Mouse (Mus musculus) spleen, postnatal 14 days (tissue): ENCODE measurements around the gene Kcnb1.
A peak's percentile ranks its signal among the peaks of the same experiment; 100 is the strongest.
"Not testable (repeated sequence)": the region's sequence is repeated elsewhere in the genome, so short reads cannot be mapped to it uniquely, and the experiment has no call there.

Source experiments
- DNase-seq, 2 experiments: peaks; one replicate each; pipeline ENCODE4 v3.0.0; 2021 to 2022; ENCODE audit warnings: low spot score in 2 of 2

Gene Kcnb1

DNA sequence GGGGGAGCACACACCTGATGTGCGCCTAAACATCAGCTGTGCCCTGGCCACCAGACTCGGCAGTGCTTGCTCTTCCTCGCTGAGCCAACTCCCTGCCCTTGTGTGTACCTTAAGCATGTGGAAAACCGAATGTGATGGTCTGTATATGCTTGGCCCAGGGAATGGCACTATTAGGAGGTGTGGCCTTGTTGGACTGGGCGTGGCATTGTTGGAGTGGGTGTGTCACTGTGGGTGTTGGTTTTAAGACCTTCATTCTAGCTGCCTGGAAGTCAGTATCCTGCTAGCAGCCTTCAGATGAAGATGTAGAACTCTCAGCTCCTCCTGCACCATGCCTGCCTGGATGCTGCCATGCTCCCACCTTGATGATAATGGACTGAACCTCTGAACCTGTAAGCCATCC lies 14.7 kb upstream of the Kcnb1 start:
- not testable (repeated sequence) for DNase-seq

DNA sequence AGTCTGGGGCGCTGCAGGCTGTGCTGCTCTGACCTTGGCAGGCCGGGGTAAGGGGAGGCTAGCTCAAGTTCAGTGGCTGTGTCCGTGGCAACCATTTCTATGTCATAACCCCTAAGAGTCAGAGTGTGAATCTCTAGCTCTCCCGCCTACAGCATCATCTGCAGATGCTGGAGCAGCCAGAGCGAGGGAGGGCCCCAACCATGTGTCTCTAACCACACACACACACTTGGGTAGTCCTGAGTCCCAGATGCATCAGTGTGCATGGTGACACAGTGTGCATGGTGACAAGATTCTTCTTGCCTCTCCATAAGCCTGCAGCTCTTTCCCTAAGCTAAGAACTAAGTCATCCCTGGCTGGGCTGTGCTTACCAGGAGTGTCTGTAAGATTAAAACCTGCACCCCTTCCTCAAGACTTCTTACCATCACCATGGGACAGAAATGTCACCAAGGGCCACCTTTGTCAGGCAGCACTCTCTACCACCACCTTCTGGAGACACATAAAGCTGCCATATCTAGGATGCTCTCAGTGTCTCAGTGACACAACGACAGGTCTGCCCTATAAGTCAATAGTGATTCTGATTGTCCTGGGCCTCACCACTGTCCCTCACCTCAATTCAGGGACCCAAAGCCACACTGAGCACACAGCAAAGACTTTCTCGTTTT lies 13.7 kb upstream of the Kcnb1 start:
- no peak for DNase-seq

DNA sequence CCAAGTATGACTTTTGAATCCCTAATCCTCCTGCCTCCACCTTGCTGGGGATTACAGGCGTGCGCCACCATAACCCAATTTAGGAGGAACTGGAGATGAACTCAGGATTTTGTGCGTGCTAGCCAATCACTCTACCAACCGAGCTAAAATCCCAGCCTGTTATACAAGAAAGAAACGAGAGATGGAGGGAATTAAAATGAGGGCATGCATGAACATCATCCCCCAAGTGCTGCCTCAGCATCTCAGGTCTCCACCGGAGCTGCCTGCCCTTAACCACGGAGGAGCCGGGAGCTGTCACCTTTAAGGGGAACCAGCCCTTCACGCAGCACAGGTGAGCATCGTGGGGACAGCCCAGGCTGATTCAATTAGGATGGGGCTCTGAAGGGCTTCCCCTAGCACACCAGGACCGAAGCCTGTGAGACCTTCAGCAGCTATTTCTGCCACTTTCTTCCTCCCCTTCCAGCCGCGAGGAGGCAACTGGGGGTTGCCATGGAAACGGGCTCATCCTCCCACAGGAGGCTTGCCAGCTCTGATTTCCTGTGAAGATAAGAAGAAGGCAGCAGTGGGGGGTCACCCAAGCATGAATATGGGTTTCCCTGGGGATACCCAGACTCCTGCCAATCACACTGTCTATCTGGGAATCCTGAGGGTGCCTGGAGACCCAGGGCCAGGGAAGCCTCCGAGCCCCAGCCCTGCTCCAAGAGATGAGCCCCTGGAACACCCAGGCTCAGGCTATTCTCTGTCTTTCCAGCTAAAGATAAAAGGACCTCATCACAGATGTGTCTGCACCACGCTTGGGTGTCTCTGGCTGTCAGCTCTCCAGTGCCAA lies 11.7 kb upstream of the Kcnb1 start:
- DNase-seq = no peak

DNA sequence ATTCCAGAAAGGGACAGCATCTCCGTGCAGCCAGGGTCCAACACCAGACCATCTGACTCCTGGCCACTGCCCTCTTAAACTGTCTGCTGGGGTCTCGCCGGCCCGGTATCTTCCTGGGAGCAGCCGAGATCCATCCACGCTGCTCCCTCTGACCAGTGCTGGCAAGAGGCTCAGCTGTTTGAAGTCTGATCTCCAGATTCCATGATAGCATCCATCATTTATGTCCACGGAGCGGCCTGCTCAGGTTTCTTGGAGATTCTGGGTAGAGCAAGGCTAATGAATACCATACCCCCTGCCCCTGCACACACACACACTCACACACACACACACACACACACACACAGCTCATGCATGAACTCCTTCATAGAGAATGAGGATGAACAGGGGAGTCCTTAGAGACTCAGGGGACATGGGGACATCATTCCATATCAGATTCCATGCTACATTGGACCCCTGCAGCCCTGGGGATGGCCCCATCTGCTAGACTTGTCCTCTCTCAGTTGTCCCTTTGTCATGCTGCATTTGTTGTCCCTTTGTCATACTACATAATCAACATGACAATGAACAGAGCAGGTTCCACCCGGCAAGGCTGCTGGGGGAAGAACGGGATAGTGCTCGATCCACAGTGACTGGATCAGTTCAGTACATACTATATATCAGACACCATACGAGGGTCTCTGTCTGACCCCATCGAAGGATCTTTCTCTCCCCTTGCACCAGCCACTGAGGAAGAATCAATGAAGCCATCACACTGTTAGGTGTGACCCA lies 8.9 kb upstream of the Kcnb1 start:
- DNase-seq = no peak

DNA sequence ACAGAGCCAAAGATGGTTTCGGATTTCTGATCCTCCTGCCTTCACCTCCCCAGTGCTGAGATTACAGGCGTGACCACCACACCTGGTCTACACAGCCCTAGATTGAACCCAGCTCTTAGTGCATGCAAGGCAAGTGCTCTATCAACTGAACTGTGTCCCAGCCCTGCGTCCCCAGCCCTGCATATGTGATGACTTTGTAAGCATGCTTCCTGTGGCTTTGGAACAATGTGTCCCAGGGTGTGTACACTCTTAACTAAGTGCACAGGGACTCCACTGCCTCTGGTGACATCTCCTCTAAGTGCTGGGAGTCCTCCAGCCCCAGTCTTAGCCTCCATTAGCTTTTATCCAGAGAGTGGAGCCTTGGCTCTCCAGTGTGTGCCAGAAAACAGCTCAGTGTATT lies 3.4 kb upstream of the Kcnb1 start:
- DNase-seq = no peak

DNA sequence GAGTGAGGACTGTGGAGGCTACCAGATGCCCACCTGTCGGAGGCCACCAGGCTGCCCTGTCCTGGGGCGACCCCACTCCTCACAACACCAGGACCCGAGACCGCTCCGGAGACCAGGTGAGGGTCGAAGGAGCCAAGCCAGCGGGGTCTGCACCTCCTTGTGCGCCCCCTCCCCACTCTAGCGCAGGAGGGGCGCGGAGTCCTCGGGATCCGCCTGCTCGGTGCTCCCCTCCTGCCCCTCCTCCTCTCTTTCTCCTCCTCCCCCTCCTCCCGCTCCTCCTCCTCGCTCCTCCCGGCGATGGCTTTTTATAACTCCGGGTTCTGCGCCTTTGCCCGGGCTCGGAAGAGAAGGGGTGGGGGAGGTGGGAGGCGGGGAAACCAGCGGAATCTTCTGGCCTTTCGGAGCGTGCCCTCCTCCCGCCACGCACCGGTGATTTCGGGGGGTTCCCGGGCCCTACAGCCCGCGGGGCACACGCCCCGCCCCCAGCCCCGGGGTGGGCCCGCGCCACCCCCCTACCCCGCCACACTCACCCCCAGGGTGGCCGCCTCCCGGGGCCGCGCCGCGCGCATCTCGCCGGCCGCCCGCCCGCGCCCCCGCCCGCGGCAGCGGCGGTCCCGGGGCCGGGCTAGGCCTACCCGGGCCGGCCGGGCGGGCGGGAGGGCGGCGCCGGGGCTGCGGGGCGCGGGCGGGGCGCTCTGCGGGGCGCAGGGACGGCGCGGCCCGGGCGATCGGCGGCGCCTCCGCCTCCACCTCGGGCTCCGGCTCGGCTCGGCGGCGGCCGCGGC lies 472 bp downstream of the Kcnb1 start:
- no peak for DNase-seq

DNA sequence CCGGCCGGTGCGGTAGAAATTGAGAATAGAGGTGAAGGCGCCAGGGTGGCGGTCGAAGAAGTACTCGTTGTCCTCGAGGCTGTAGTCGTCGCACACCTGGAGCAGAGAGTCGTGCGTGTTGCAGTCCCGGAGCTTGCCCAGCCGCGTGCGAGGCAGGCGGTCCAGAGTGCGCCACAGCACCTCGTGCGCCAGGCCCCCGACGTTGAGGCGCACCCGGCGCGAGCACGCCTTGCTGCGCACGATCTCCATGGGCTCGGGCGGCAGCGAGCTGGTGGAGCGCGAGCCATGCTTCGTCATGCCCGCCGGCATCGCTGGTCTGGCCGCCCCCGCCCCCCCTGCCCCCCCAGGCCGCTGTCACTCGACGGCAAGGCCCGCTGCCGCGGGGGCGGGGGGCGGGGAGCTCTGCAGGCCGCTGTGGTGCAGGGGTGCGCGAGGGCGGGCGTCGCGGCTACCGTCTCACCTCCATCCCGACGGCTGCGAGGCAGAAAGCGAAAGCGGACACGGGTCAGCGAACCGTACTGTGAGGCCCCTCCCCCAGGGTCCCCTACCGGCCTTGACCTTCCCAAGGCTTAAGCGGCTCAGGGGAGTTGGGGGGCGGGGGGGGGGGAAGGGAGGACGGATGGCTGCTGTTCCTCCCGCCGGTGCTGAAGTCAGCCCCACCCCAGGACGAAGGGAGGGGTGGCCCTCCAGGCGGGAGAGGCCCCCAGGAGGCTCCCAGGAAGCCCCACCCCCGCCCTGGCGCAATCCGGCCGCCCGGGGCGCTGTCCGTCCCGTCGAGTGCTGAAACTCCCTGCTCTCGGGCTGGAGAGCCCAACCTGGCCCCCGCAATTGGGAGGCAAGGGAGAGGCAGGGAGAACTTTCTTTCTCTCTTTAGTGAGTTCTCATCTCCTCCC lies 1.4 kb downstream of the Kcnb1 start:
- peak; percentile 39 to 53 for DNase-seq

DNA sequence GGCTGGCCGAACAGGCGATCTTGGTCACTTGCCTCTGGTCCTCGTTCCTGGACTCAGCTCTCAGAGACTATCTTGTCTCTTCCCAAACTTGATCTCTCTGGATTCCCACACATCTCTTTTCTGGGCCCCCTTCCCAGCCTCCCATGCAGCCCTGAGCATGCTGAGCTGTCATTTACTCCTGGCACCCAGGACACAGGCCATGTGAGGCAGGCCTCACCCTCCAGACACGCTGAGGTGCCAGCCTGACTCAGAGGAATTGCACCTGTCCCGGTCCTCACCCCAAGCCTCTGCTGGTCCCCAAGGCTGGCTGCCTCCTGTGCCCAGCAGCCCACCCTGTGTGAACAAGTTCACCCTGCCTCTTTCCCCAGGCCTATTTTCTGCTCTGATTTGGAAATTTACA lies 2.8 kb downstream of the Kcnb1 start:
- no peak for DNase-seq

DNA sequence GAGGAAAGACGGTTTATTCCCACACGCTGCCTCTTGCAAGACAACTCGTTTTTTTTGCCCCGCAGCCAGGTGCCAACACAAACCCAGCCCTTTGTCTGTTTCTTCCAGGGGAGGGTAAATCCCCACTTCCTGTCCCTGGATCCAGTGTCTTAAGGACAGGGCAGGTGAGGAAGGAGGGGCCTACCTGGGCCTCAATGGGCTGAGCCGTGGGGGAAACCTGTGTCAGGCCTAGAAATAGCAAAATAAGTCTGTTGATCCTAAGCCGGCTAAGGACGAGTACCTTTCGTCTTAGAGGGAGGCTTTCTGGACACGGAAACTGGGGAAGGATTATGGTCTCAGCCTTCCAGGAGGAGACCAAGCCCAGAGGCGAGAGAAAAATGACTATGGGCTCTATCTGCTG lies 3.4 kb downstream of the Kcnb1 start:
- DNase-seq = no peak

DNA sequence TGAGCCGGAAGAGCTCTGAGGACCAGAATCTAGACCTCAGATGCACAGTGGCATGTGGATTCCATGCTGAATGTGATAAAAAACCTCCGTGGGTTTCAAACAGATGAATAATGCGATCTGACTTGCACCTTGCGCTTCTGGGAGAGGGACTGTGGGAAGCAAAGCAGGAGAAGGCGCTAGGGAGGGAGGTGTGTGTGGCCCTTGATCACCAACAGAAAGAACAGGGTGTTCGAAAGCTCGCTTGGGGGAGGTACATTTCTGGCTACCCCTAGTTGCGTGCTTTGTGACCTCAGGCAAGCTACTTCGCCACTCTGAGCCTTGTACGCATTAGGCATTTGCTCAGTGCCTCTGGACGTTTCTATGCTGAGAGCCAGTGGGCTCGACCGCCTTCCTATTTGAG lies 4.0 kb downstream of the Kcnb1 start:
- DNase-seq = no peak

DNA sequence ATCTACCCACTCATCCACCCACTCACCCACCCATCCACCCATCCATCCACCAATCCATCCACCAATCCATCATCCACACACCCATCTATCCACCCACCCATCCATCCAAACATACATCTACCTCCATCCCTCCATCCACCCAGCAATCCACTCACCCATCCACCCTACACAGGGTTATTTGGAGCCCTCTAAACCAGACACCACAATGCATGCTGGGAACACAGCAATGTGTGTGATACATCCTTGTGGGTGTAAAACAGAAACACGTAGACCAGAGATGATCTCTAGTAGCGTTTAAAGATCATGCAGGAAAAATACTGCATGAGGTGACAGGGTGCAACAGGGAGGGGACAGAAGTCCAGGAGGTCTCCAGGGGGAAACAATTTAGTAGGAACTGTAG lies 4.5 kb downstream of the Kcnb1 start:
- DNase-seq = no peak

DNA sequence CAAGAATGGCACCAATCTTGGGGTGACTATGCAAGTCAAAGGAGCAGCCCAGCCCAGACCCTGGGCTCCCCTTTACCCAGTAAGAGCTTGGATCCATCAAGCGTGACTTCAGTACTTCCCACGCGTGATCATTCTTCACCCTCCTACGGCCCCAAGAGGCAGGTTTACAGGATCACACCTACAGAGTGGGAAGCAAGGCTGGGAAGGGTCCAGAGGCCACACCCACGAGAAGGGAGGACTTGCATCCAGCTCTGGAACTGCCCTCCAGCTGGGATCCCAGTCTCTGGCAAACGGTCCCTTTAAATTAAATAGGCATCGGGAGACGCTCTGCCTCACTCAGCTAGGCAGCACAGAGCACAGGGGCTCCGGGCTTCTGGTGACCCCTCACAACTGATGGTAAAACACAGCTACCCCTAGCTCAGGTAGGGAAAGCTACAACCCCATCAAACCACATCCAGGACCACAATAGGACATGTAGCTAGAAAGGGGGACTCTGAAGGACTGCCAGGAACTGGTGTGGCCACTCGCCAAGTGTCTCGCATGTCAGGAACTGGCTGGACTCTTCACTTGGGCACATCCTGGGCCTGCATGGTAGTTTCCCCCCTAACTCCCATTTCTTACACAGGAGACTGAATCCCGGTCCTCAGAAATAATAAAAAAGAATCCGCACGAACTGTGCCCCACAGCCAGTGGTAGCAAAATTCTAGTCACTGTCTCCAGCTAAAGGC lies 8.1 kb downstream of the Kcnb1 start:
- DNase-seq = no peak

DNA sequence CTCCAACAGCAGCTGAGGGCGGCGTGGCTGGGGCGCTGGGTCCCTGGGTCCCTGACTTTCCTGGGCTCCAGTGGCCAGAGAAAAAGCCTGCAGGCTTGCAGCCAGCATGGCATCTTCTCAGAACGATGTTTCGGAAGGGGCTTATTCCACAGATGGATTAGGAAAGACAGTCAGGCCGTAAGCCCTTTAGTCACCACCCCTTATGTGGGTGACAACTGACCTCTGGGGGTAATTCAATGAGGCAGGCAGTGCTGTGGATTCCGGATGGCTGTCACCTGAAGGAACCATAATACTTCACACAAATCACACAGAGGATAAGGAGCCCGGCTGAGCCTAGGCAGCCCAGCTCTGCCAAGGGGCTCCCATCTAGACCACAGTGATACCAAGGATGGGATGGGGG lies 8.9 kb downstream of the Kcnb1 start:
- DNase-seq = no peak

DNA sequence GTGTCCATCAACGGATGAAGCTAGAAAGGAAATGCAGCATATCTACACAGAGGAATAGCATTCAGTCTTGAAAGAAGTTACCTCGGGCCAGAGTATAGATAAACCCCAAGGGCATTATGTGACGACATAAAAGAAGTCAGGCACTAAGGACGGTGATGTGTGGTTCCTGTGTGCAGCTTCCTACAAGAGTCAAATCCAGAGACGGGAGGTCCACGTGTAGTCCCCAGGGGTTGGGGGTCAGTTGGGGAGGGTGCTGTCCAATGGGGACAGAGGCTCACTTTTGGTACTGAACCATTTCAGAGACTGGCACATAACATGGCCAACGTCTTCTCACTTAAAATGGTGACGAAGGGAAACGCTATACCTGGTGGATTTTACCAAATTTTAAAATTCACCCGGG lies 10.7 kb downstream of the Kcnb1 start:
- DNase-seq = no peak

DNA sequence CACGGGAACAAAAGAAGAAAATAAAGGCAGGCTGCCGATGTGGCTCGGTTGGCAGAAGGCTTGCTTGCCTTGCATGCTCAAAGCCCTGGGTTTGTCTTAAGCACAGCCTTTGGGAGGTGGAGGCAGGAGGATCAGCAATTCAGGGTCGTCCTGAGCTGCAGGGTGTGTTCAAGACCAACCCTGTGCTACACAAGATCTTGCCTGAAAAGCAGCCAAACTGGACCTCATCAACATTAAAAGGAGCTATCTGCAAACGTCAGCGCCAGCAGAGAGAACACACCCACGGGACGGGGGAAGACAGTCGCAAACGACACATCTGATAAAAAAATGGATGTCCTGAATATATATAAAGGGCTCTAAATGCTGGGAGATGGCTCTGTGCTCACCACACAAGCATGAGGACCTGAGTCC lies 12.7 kb downstream of the Kcnb1 start:
- no peak for DNase-seq

DNA sequence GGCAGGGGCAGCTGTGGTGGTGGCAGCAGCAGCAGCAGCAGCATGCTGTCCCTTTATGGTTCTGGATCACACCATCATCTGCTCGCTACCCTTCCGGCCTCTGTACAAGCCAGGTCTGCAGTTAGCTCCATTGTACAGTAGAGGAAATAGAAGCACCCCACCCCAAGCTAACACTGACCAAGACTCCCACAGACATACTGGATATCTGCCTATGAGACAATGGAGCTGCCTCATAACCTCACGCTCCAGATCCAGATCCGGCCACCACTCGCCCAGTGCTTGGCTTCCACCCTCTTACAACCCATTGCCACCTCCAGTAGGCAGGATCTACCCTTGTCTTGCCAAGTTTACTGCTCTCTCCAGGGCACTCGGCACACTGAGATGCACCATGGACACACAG lies 14.7 kb downstream of the Kcnb1 start:
- no peak for DNase-seq

DNA sequence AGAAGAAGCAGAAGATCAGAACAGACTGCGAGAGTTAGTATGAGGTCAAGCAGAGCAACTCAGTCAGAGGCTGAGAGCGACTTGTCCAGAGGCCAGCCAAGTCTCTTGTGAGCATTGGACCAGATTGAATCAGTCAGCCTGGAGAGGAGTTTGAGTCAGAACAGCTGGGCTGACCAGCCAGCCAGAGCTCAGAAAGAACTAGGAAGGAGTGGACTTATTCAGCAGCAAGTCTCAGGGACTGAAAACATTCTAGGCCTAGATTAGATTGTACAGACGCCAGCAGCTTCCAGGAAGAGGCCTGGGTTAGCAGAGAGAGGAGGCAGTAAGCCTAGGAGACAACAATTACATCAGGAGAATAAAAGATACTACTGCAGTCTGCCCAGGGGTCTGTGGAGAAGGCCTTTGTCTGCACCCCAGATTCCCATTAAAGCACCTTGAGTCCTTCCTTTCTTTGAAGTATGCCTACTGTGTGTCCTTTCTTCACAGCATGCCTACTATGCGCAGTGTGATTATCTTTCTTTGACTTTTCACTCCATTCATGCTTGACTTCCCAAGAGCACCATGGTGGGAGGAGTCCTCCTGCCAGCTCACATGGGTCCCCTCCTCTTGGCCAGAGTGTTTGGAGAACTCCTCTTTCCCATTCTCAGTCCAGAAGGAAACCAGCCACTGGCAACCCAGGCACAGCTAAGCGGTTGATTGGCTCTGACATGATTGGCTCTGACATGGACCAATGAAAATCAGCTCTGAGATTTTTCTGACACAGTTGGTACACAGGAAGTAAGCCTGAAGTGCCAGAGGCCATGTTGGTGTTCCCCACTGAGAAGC lies 16.7 kb downstream of the Kcnb1 start:
- DNase-seq = no peak

DNA sequence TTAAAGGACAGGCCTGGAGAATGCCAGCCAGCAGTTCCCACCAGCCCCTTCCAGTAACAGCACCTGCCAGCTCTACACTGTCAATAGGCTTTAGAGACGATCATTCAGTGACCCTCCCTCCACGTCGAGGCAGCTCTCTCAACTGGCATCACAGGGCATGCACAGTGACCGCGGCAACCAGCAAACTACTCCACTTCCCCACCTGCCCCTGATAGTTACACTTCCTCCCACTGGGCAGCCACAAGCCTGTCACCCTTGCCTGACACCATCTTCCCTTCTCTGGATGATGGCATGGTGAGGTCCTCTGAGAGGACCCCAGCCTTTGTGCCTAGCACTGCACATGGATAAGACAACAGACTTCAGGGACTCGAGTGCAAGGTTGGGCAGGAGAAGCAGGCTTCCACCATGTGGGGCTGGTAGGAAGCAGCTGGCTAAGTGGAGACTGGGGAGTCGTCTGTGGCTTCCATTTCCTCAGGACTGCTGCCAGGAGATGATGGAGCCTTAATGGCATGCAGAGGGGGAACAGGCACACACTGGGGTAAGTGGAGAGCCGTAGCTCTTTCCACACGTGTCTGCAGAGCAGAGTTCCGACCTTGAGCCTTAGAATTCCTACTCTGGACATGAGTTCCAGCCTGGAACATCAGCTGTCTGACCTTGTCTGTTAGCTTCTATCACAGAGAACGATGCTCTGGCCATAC lies 22.3 kb downstream of the Kcnb1 start:
- DNase-seq = no peak

DNA sequence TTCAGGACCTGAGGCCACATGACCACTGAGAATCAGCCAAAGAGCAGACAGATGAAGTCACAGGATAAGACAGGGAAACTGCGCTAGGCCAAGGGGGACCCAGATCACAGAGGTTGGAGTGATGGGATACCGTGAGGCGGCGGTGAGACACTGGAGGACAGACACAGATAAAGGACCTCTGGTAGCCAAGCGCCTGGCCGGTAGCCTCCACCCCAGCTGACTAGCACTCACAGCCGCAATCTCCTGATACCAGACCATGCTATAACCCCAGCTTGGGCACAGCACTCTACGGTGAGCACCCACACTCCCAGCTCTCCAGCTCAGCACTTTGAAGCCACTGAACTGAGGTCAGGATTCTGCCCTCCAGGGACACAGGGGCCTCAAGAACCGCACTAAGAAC lies 26.4 kb downstream of the Kcnb1 start:
- no peak for DNase-seq
